Mouse (Mus musculus) myocyte (in vitro differentiated cells): ENCODE results near the gene St8sia1. TPM values are rescaled to one million over a fixed set of nuclear protein-coding genes. Genes with fewer than 3 reads are reported as not detected.
"Not testable (repeated sequence)": the region's sequence is repeated elsewhere in the genome, so short reads cannot be mapped to it uniquely, and the experiment has no call there.

Experiments used
- H3K27me3 ChIP-seq: one replicate; pipeline ENCODE4 v1.6.1; 2011; ENCODE audit not compliant: control insufficient read depth, insufficient read depth, insufficient read length
- H3K36me3 ChIP-seq: one replicate; pipeline ENCODE4 v1.6.1; 2011; ENCODE audit not compliant: control insufficient read depth, insufficient read depth
- H3K4me2 ChIP-seq: one replicate; pipeline ENCODE4 v1.6.1; 2011; ENCODE audit warnings: low read depth, control low read depth
- H3K4me3 ChIP-seq: one replicate; pipeline ENCODE4 v1.5.1; 2011; ENCODE audit warnings: mild to moderate bottlenecking, control low read depth, moderate library complexity
- H3K79me2 ChIP-seq: one replicate; pipeline ENCODE4 v1.6.1; 2011; ENCODE audit not compliant: control insufficient read depth, insufficient read depth
- H3ac ChIP-seq: one replicate; pipeline ENCODE4 v1.6.1; 2011; ENCODE audit not compliant: control insufficient read depth, insufficient read length
- CEBPB ChIP-seq: IDR thresholded peaks from 2 replicates; pipeline ENCODE4 v1.6.1; 2011; ENCODE audit warnings: mild to moderate bottlenecking, moderate library complexity; ENCODE audit not compliant: poor library complexity, insufficient read depth, severe bottlenecking
- E2F4 ChIP-seq: IDR thresholded peaks from one replicate; pipeline ENCODE4 v1.6.1; 2011; ENCODE audit warnings: mild to moderate bottlenecking, control low read depth, moderate library complexity; ENCODE audit not compliant: insufficient read depth
- MAX ChIP-seq: IDR thresholded peaks from one replicate; pipeline ENCODE4 v1.6.1; 2011; ENCODE audit warnings: low read depth, mild to moderate bottlenecking, control low read depth
- MYOD1 ChIP-seq, 3 experiments: IDR thresholded peaks; one replicate each; pipeline ENCODE4 v1.6.1; 2011; ENCODE audit warnings: control low read depth in 2 of 3, low read depth in 2 of 3, mild to moderate bottlenecking in 2 of 3, moderate library complexity in 1 of 3; ENCODE audit not compliant: insufficient read length in 2 of 3, control insufficient read depth in 1 of 3
- MYOG ChIP-seq, 3 experiments: IDR thresholded peaks; one replicate each; pipeline ENCODE4 v1.6.1; 2011; ENCODE audit warnings: control low read depth in 2 of 3, low read depth in 2 of 3, mild to moderate bottlenecking in 2 of 3; ENCODE audit not compliant: insufficient read length in 2 of 3, control insufficient read depth in 1 of 3, insufficient read depth in 1 of 3
- POLR2A ChIP-seq: IDR thresholded peaks from one replicate; pipeline ENCODE4 v1.6.1; 2011; ENCODE audit warnings: low read depth, mild to moderate bottlenecking, control low read depth, moderate library complexity; ENCODE audit not compliant: insufficient read length
- POLR2AphosphoS2 ChIP-seq: IDR thresholded peaks from one replicate; pipeline ENCODE4 v1.6.1; 2011; ENCODE audit warnings: low read depth, control low read depth; ENCODE audit not compliant: insufficient read length
- REST ChIP-seq: IDR thresholded peaks from one replicate; pipeline ENCODE4 v1.6.1; 2011; ENCODE audit warnings: mild to moderate bottlenecking, control low read depth, moderate library complexity; ENCODE audit not compliant: insufficient read depth, insufficient read length
- SRF ChIP-seq: IDR thresholded peaks from one replicate; pipeline ENCODE4 v1.6.1; 2011; ENCODE audit warnings: low read depth; ENCODE audit not compliant: control insufficient read depth, insufficient read length
- TCF12 ChIP-seq: IDR thresholded peaks from one replicate; pipeline ENCODE4 v1.6.1; 2011; ENCODE audit warnings: mild to moderate bottlenecking, control low read depth; ENCODE audit not compliant: poor library complexity, insufficient read depth, severe bottlenecking
- TCF3 ChIP-seq: IDR thresholded peaks from one replicate; pipeline ENCODE4 v1.6.1; 2011; ENCODE audit warnings: low read depth, control low read depth; ENCODE audit not compliant: insufficient read length
- USF1 ChIP-seq: IDR thresholded peaks from one replicate; pipeline ENCODE4 v1.6.1; 2011; ENCODE audit warnings: low read depth, mild to moderate bottlenecking, control low read depth, moderate library complexity
- polyA plus RNA-seq: library from polyadenylated mRNA; unstranded; fragments of >200 nt; fragmentation: generic; extraction: Trizol; gene quantifications from one replicate; pipeline ENCODE4 v1.2.1, GENCODE M21; 2012; ENCODE audit warnings: missing spikeins

Gene St8sia1
- polyA plus RNA-seq: 0.02 TPM

GRCm38 (mm10) chr6:142964076-142964530 lies at the start of gene St8sia1:
St8sia1 (minus strand) TSS chr6:142964452.
- TF ChIP-seq POLR2A (no peak), TCF3 (no peak), REST (no peak), MYOD1 (IDR thresholded peaks at IDR 0.05; ENCODE audit: control insufficient read depth in 1 of 3, insufficient read length in 2 of 3, low read depth in 2 of 3) (no peak)
- Histone ChIP-seq H3K79me2 (no peaks in the 10 kb centered on the region), H3K4me3 (no peak within 1 kb of the TSS)

GRCm38 (mm10) chr6:143012513-143013215 lies 48.4 kb upstream of the St8sia1 start:
- TF ChIP-seq POLR2AphosphoS2 (no peak), TCF12 (no peak), POLR2A (no peak), SRF (no peak), MYOG (IDR thresholded peaks at IDR 0.05; ENCODE audit: control insufficient read depth in 1 of 3, insufficient read depth in 1 of 3, insufficient read length in 2 of 3, low read depth in 2 of 3) (no peak), USF1 (no peak), REST (no peak)
- Histone ChIP-seq H3K4me3 (no peak overlapping the region), H3K79me2 (no peaks in the 10 kb centered on the region), H3K4me2 (no peak overlapping the region), H3K36me3 (peaks cover 7% of the 10 kb centered on the region), H3K27me3 (no peaks in the 10 kb centered on the region), H3ac (no peak overlapping the region)

More at GRCm38 (mm10) chr6:142964076-142964530, at the start of gene St8sia1:
- Histone ChIP-seq H3K27me3 (peaks cover 40% of the 10 kb centered on the region), H3K36me3 (no peaks in the 10 kb centered on the region), H3K4me2 (no peak within 1 kb of the TSS), H3ac (no peak within 1 kb of the TSS)

- H3K79me2 ChIP-seq: no peaks in the 10 kb centered on the region
- TF ChIP-seq CEBPB (no peak), SRF (no peak), MAX (no peak), USF1 (no peak), TCF3 (no peak), POLR2AphosphoS2 (no peak), TCF12 (no peak), REST (no peak), MYOG (IDR thresholded peaks at IDR 0.05; ENCODE audit: control insufficient read depth in 1 of 3, insufficient read depth in 1 of 3, insufficient read length in 2 of 3, low read depth in 2 of 3) (no peak)
- H3ac ChIP-seq: no peak overlapping the region
- no peak overlapping the region for H3K4me2 ChIP-seq
- H3K36me3 ChIP-seq: peaks cover 7% of the 10 kb centered on the region
- H3K4me3 ChIP-seq: no peak overlapping the region
- no peaks in the 10 kb centered on the region for H3K27me3 ChIP-seq
Observed at GRCm38 (mm10) chr6:143008865-143009264, 44.6 kb upstream of the St8sia1 start.

- not testable (repeated sequence) for H3ac ChIP-seq, H3K27me3 ChIP-seq, H3K4me2 ChIP-seq, H3K79me2 ChIP-seq, H3K36me3 ChIP-seq, H3K4me3 ChIP-seq
Observed at GRCm38 (mm10) chr6:143005209-143005608, 41.0 kb upstream of the St8sia1 start.

- H3K27me3 ChIP-seq: no peaks in the 10 kb centered on the region
- H3K79me2 ChIP-seq: no peaks in the 10 kb centered on the region
- no peak overlapping the region for H3K4me3 ChIP-seq
- TF ChIP-seq POLR2AphosphoS2: no peak
- TF ChIP-seq MYOD1 (IDR thresholded peaks at IDR 0.05; ENCODE audit: control insufficient read depth in 1 of 3, insufficient read length in 2 of 3, low read depth in 2 of 3): no peak
- no peak for TF ChIP-seq POLR2A
- no peak for TF ChIP-seq E2F4
- no peak for TF ChIP-seq TCF12
- no peak for TF ChIP-seq REST
- no peak for TF ChIP-seq USF1
- no peak for TF ChIP-seq SRF
- TF ChIP-seq CEBPB: no peak
- TF ChIP-seq MYOG (IDR thresholded peaks at IDR 0.05; ENCODE audit: control insufficient read depth in 1 of 3, insufficient read depth in 1 of 3, insufficient read length in 2 of 3, low read depth in 2 of 3): no peak
- no peak for TF ChIP-seq TCF3
- no peak for TF ChIP-seq MAX
- no peak overlapping the region for H3ac ChIP-seq
- H3K36me3 ChIP-seq: no peaks in the 10 kb centered on the region
- no peak overlapping the region for H3K4me2 ChIP-seq
Observed at GRCm38 (mm10) chr6:143004801-143005200, 40.5 kb upstream of the St8sia1 start.
